Mouse (Mus musculus): ENCODE results near the gene Dchs1.
"Not testable (repeated sequence)": the region's sequence is repeated elsewhere in the genome, so short reads cannot be mapped to it uniquely, and the experiment has no call there.

Gene Dchs1

GRCm38 (mm10) chr7:105743246-105743925 lies 44.1 kb downstream of the Dchs1 start:
- in situ Hi-C loops (cut with MboI, MseI), result not testable (repeated sequence)

- in situ Hi-C loops (cut with MboI, MseI), result not testable (repeated sequence)
Observed at GRCm38 (mm10) chr7:105742539-105743215, 44.8 kb downstream of the Dchs1 start.

- in situ Hi-C loops (cut with MboI, MseI), result no loop called here
Observed at GRCm38 (mm10) chr7:105741978-105742377, 45.5 kb downstream of the Dchs1 start.

- in situ Hi-C loops (cut with MboI, MseI), result no loop called here
Observed at GRCm38 (mm10) chr7:105740851-105741250, 46.6 kb downstream of the Dchs1 start.

- in situ Hi-C loops (cut with MboI, MseI), result no loop called here
Observed at GRCm38 (mm10) chr7:105740089-105740795, 47.2 kb downstream of the Dchs1 start.

GRCm38 (mm10) chr7:105738948-105739347 lies 48.5 kb downstream of the Dchs1 start:
- in situ Hi-C loops (cut with MboI, MseI), result loop anchor here (5.0 kb wide), 2 partner anchors 73 to 102 kb away; partner anchors contain the start of gene Mrpl17

- in situ Hi-C loops (cut with MboI, MseI), result loop anchor here (5.0 kb wide), 2 partner anchors 74 to 101 kb away; partner anchors contain the start of gene Mrpl17
Observed at GRCm38 (mm10) chr7:105738286-105738685, 49.2 kb downstream of the Dchs1 start.

GRCm38 (mm10) chr7:105737648-105738047 lies 49.8 kb downstream of the Dchs1 start:
- in situ Hi-C loops (cut with MboI, MseI), result loop anchor here (5.0 kb wide), 2 partner anchors 75 to 100 kb away; partner anchors contain the start of gene Mrpl17

- in situ Hi-C loops (cut with MboI, MseI), result loop anchor here (5.0 kb wide), 2 partner anchors 75 to 100 kb away; partner anchors contain the start of gene Mrpl17
Observed at GRCm38 (mm10) chr7:105736911-105737521, 50.4 kb downstream of the Dchs1 start, which contains the start of gene Rrp8. Gene Rrp8 (minus strand): TSS chr7:105737385.

- in situ Hi-C loops (cut with MboI, MseI), result loop anchor here (5.0 kb wide), 2 partner anchors 76 to 99 kb away; partner anchors contain the start of gene Mrpl17
Observed at GRCm38 (mm10) chr7:105736264-105736901, 51.1 kb downstream of the Dchs1 start, which contains the start of gene Ilk. Gene Ilk (plus strand): TSS chr7:105736592.

- in situ Hi-C loops (cut with MboI, MseI), result loop anchor here (5.0 kb wide), 2 partner anchors 77 to 98 kb away; partner anchors contain the start of gene Mrpl17
Observed at GRCm38 (mm10) chr7:105735464-105735863, 52.0 kb downstream of the Dchs1 start.

GRCm38 (mm10) chr7:105734826-105735225 lies 52.6 kb downstream of the Dchs1 start:
- in situ Hi-C loops (cut with MboI, MseI), result loop anchor here (5.0 kb wide), 2 partner anchors 77 to 98 kb away; partner anchors contain the start of gene Mrpl17

GRCm38 (mm10) chr7:105733836-105734235 lies 53.6 kb downstream of the Dchs1 start:
- in situ Hi-C loops (cut with MboI, MseI), result no loop called here

- in situ Hi-C loops (cut with MboI, MseI), result no loop called here
Observed at GRCm38 (mm10) chr7:105728701-105729428, 58.6 kb downstream of the Dchs1 start.

GRCm38 (mm10) chr7:105726980-105727325 lies 60.5 kb downstream of the Dchs1 start:
- in situ Hi-C loops (cut with MboI, MseI), result no loop called here

GRCm38 (mm10) chr7:105726144-105726979 lies 61.1 kb downstream of the Dchs1 start:
- in situ Hi-C loops (cut with MboI, MseI), result no loop called here

- in situ Hi-C loops (cut with MboI, MseI), result no loop called here
Observed at GRCm38 (mm10) chr7:105721916-105722315, 65.5 kb downstream of the Dchs1 start.

- in situ Hi-C loops (cut with MboI, MseI), result no loop called here
Observed at GRCm38 (mm10) chr7:105715366-105715765, 72.1 kb downstream of the Dchs1 start.

- in situ Hi-C loops (cut with MboI, MseI), result no loop called here
Observed at GRCm38 (mm10) chr7:105708733-105709132, 78.7 kb downstream of the Dchs1 start.
